Mouse (Mus musculus): ENCODE measurements around the gene Slc22a23. TPM values are rescaled to one million over a fixed set of nuclear protein-coding genes. Genes with fewer than 3 reads are reported as not detected.

The Slc22a23 gene
- total and polyA plus RNA-seq, 2 experiments from 2014 or later: 14.9 to 145 TPM

DNA sequence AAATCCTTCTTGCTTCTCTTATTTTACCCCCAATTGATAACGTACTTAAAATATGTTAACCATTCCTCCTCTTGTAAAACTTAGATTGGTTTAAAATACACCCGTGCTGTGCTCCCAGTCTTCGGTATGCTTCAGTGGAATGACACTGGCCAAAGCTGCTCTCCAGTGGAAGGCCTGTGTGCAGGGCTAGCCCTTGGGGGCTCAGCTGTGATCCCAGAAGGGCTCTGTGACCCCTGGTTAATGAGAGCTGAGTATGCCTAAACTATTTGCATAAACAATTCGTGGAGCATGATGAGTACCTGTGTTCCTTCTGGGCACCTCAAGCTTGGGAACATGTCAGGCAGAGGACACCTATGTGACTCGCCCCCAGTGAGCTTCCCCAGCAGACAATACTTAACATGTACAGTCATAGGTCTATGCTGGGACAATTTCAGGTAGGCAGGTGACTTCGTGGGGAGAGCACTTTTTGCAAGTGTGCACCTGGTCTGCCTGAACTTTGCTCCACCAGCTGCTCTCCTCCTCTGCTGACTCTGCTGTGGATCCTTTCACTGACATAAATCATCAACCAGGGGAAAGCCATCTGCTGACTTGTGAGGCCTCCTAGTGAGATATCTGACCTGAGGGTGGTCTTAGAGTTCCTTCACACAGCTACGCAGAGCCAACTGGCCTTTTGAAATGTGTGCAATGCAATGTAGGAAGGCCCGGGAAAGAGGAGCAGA, 77.9 kb downstream of the Slc22a23 start:
- Histone ChIP-seq H3K4me2 (ENCODE audit: low read depth, low read length, poor library complexity, severe bottlenecking) (no peak overlapping the region), H3K9me3 (ENCODE audit: low read length) (no peaks in the 10 kb centered on the region), H3K36me3 (ENCODE audit: insufficient read depth, low read length) (0 out of 2 replicates have a peak, but pooled peaks cover 4% of the 10 kb centered on the region), H3K4me1 (ENCODE audit: insufficient read depth, low read length) (peaks cover 9% of the 10 kb centered on the region; the same call in 1 of the 2 replicates), H3K27me3 (ENCODE audit: insufficient read depth, low read length) (no peaks in the 10 kb centered on the region), H3K27ac (ENCODE audit: low read depth, low read length) (no peak overlapping the region), H3K4me3 (ENCODE audit: low read depth, low read length) (no peak overlapping the region), H3K9ac (replicated peaks; ENCODE audit: low read length, poor library complexity, severe bottlenecking) (no peak overlapping the region)
- 82% methylated on average over 8 of the region's 8 CpGs for WGBS
- no peak for TF ChIP-seq CTCF (IDR thresholded peaks at IDR 0.05)
- DNase-seq (ENCODE audit: low spot score) (no peak), ATAC-seq (ENCODE audit: low FRiP score) (no peak)

- ATAC-seq (ENCODE audit: low FRiP score) (no peak), DNase-seq (ENCODE audit: low spot score) (no peak)
- H3K4me3 ChIP-seq (ENCODE audit: low read depth, low read length): no peak overlapping the region
- no peak for TF ChIP-seq CTCF (IDR thresholded peaks at IDR 0.05)
- no peak overlapping the region for H3K4me2 ChIP-seq (ENCODE audit: low read depth, low read length, poor library complexity, severe bottlenecking)
- no peaks in the 10 kb centered on the region for H3K27me3 ChIP-seq (ENCODE audit: insufficient read depth, low read length)
- H3K9me3 ChIP-seq (ENCODE audit: low read length): no peaks in the 10 kb centered on the region
- no peak overlapping the region for H3K27ac ChIP-seq (ENCODE audit: low read depth, low read length)
- WGBS: 95% methylated on average over 8 of the region's 8 CpGs
- H3K4me1 ChIP-seq (ENCODE audit: insufficient read depth, low read length): 0 out of 2 replicates have a peak, but pooled peaks cover 2% of the 10 kb centered on the region
- no peak overlapping the region for H3K9ac ChIP-seq (replicated peaks; ENCODE audit: low read length, poor library complexity, severe bottlenecking)
- 0 out of 2 replicates have a peak, but pooled peaks cover 4% of the 10 kb centered on the region for H3K36me3 ChIP-seq (ENCODE audit: insufficient read depth, low read length)
Measured at GRCm38 (mm10) chr13:34266067-34266466, 78.9 kb downstream of the Slc22a23 start.

- H3K27ac ChIP-seq (ENCODE audit: low read depth, low read length): no peak overlapping the region
- DNase-seq (ENCODE audit: low spot score) (no peak), ATAC-seq (ENCODE audit: low FRiP score) (no peak)
- 72% methylated on average over 5 of the region's 5 CpGs for WGBS
- H3K4me1 ChIP-seq (ENCODE audit: insufficient read depth, low read length): no peaks in the 10 kb centered on the region
- no peak overlapping the region for H3K4me3 ChIP-seq (ENCODE audit: low read depth, low read length)
- no peak overlapping the region for H3K4me2 ChIP-seq (ENCODE audit: low read depth, low read length, poor library complexity, severe bottlenecking)
- no peaks in the 10 kb centered on the region for H3K27me3 ChIP-seq (ENCODE audit: insufficient read depth, low read length)
- H3K9me3 ChIP-seq (ENCODE audit: low read length): no peaks in the 10 kb centered on the region
- no peak overlapping the region for H3K9ac ChIP-seq (replicated peaks; ENCODE audit: low read length, poor library complexity, severe bottlenecking)
- 0 out of 2 replicates have a peak, but pooled peaks cover 4% of the 10 kb centered on the region for H3K36me3 ChIP-seq (ENCODE audit: insufficient read depth, low read length)
- TF ChIP-seq CTCF (IDR thresholded peaks at IDR 0.05): no peak
Measured at GRCm38 (mm10) chr13:34265576-34265975, 79.4 kb downstream of the Slc22a23 start.

- H3K4me2 ChIP-seq (ENCODE audit: low read depth, low read length, poor library complexity, severe bottlenecking): no peak overlapping the region
- H3K4me1 ChIP-seq (ENCODE audit: insufficient read depth, low read length): no peaks in the 10 kb centered on the region
- 83% methylated on average over 3 of the region's 3 CpGs for WGBS
- H3K27ac ChIP-seq (ENCODE audit: low read depth, low read length): no peak overlapping the region
- DNase-seq (ENCODE audit: low spot score) (no peak), ATAC-seq (ENCODE audit: low FRiP score) (no peak)
- TF ChIP-seq CTCF (IDR thresholded peaks at IDR 0.05): no peak
- 0 out of 2 replicates have a peak, but pooled peaks cover 4% of the 10 kb centered on the region for H3K36me3 ChIP-seq (ENCODE audit: insufficient read depth, low read length)
- no peak overlapping the region for H3K4me3 ChIP-seq (ENCODE audit: low read depth, low read length)
- no peak overlapping the region; the same call in 1 of the 2 replicates for H3K9ac ChIP-seq (replicated peaks; ENCODE audit: low read length, poor library complexity, severe bottlenecking)
- no peaks in the 10 kb centered on the region for H3K27me3 ChIP-seq (ENCODE audit: insufficient read depth, low read length)
- no peaks in the 10 kb centered on the region for H3K9me3 ChIP-seq (ENCODE audit: low read length)
Measured at GRCm38 (mm10) chr13:34265022-34265565, 79.9 kb downstream of the Slc22a23 start.

DNA sequence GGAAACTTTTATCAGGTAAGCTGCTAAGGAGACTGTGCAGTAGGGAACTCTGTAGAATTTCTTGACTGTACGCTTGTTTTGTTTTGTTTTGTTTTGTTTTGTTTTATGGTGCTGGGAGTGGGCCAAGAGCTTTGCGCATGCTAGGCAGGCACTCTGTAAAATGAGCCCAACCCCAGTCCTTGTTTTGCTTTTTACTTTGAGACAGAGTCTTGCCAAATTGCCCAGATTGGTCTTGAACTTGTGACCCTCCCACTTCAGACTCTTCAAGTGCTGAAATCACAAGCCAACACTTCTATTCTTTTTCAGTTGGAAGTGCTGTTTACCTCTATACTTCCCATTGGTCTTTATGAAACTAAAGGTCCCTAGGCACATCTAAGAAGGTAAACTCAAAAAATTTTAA, 80.5 kb downstream of the Slc22a23 start:
- H3K27me3 ChIP-seq (ENCODE audit: insufficient read depth, low read length): no peaks in the 10 kb centered on the region
- no peak for TF ChIP-seq CTCF (IDR thresholded peaks at IDR 0.05)
- 0 out of 2 replicates have a peak, but pooled peaks cover 4% of the 10 kb centered on the region for H3K36me3 ChIP-seq (ENCODE audit: insufficient read depth, low read length)
- H3K4me2 ChIP-seq (ENCODE audit: low read depth, low read length, poor library complexity, severe bottlenecking): no peak overlapping the region
- no peak overlapping the region for H3K9ac ChIP-seq (replicated peaks; ENCODE audit: low read length, poor library complexity, severe bottlenecking)
- H3K9me3 ChIP-seq (ENCODE audit: low read length): no peaks in the 10 kb centered on the region
- no peak overlapping the region for H3K27ac ChIP-seq (ENCODE audit: low read depth, low read length)
- no peak overlapping the region for H3K4me3 ChIP-seq (ENCODE audit: low read depth, low read length)
- WGBS: 83% methylated on average over 2 of the region's 2 CpGs
- DNase-seq (ENCODE audit: low spot score) (no peak), ATAC-seq (ENCODE audit: low FRiP score) (no peak)
- H3K4me1 ChIP-seq (ENCODE audit: insufficient read depth, low read length): no peaks in the 10 kb centered on the region

DNA sequence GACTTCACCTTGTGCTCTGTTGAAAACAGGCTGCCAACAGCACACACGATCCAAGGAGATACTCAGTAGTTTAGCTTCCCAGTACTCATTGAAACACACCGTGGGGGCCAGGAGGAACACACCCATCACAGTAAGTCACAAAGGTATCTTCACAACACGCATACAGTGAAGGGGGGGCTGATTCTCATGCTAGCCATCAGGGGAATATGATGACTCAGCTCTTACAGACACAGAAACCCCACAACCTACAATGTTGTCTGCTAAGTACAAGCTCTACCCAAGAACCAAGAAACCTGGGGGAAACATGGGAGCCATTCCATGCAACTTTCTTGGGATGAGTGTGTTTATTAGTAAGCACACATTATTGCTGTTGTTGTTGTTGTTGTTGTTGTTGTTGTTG, 86.2 kb downstream of the Slc22a23 start:
- ATAC-seq (ENCODE audit: low FRiP score) (no peak), DNase-seq (ENCODE audit: low spot score) (no peak)
- Histone ChIP-seq H3K27me3 (ENCODE audit: insufficient read depth, low read length) (no peaks in the 10 kb centered on the region), H3K27ac (ENCODE audit: low read depth, low read length) (no peak overlapping the region), H3K4me1 (ENCODE audit: insufficient read depth, low read length) (no peaks in the 10 kb centered on the region), H3K36me3 (ENCODE audit: insufficient read depth, low read length) (no peaks in the 10 kb centered on the region), H3K4me2 (ENCODE audit: low read depth, low read length, poor library complexity, severe bottlenecking) (no peak overlapping the region), H3K9ac (replicated peaks; ENCODE audit: low read length, poor library complexity, severe bottlenecking) (no peak overlapping the region), H3K9me3 (ENCODE audit: low read length) (no peaks in the 10 kb centered on the region), H3K4me3 (ENCODE audit: low read depth, low read length) (no peak overlapping the region)
- WGBS: 93% methylated on average over 3 of the region's 3 CpGs
- no peak for TF ChIP-seq CTCF (IDR thresholded peaks at IDR 0.05)

Measured in midbrain, postnatal 0 days (tissue).